Mouse (Mus musculus) gonadal fat pad, adult 2 months (tissue): ENCODE results near the gene Tmprss11d. TPM values are rescaled to one million over a fixed set of nuclear protein-coding genes. Genes with fewer than 3 reads are reported as not detected.
"Not testable (repeated sequence)": the region's sequence is repeated elsewhere in the genome, so short reads cannot be mapped to it uniquely, and the experiment has no call there.

Source experiments
- DNase-seq: peaks from one replicate; pipeline ENCODE4 v3.0.0-alpha.2; 2012; ENCODE audit warnings: low read depth
- polyA plus RNA-seq: library from polyadenylated mRNA; depleted of rRNA; stranded (reverse); fragments of >200 nt; gene quantifications from 2 replicates; pipeline ENCODE4 v1.2.3, GENCODE M21; 2012; rRNA removed

Tmprss11d gene
- not detected in 2 replicates for polyA plus RNA-seq

DNA sequence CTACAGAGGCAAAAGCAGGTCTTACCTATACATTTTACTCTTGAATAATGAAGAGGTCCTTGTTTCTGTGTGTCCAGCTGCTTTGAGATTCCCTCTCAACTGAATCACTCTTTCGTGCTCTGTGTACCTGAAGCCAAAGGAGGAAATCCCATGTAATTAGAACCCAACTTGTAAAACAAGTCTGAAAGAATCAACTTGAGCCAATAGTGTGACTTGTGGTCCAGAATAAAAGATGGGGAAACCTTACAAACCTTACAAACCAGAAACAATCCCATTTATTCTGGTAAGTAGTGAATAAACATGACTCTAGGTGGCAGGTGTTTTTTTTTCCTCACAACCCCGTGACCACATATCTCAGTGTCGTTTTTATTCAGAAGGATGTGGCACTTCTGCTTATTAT is at the start of gene Tmprss11d:
Tmprss11d (minus strand) TSS at position 101 of the 400 bp plus-strand sequence.
- no peak for DNase-seq

DNA sequence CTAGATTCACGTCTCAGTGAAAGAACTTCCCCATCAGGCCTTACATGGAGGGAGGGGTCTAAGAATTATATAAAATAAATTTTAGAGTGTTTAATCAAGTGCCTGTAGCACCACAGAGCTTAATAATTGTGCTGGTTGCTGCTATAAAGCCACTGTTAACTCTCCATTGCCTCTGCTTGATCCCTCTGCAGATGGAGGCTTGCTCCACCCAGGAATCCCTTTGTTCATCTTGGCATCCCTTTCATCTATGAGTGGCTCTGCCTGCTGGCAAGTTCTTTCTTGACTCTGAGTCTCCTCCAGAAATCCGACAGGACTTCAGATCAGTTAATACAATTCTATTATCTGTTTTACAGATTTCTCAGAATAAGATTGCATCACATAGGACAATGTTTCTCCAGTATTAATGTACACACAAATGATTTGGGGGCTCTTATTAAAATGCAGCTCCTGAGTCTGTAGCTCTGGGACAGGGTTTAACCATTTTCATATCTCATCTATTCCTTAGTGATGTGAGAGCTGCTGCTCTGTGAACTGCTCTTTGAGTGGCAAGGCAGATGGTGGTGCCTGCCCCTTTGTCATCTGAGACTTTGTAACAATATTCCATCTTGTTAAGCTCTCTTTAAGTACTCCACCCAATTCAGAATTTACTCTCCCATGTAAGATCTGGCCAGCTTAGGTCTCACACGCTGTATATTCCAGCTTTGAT is 48.3 kb upstream of the Tmprss11d start:
- DNase-seq: no peak

DNA sequence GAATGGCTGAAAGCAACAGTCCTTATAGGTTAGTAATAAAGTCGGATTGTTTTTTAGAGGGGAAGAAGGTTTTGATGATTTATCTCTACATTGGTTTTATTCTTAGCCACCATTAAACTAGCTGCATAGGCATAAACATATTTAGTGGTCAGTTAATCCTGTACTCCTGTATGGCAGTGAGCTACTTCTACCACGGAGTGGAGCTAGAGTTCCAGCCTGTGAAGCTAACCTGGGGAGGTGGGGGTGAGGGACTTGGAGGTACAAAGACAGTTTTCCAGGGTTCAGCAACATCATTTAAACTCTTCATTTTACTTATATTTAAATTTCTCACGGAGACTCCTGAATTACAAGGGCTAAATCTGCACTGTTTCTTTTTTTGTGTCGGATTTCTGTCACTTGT is 46.3 kb upstream of the Tmprss11d start:
- no peak for DNase-seq

DNA sequence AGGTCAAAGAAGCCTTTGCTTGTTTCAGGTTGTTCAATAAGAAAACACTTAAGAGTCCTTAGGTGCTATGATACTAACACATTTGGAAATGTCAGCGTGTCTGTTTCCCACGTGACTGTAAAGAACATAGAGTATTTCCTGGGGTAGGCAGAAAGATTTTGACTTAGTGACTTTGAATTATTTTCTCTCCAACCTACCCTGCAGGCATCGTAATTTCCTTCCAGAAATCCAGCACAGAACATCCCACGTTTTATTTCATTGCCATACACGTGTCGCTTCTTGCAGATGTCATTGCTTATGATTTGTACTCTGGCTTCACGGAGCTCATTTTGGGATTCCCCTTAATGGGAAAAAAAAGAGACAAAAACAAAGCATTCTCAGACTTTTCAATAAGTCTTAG is 41.1 kb upstream of the Tmprss11d start:
- peak; percentile 61 for DNase-seq

DNA sequence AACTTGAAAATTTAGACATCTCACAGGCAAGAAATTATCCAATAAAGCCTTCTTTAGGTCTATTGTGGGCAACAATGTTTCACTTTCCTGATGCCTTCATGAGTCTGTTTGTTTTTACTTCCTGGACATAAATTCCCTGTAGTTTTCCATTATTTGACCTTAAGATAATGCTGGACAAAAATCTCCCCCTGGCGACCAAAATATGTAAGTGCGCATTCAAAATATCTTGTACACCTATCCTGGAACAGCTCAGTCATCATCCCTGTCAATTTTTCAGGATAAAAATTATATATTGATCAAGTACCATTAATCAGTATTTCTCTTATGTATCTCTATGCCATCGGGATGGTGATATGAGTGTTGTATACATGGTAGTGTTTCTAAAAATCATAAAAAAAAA is 37.6 kb upstream of the Tmprss11d start:
- no peak for DNase-seq

DNA sequence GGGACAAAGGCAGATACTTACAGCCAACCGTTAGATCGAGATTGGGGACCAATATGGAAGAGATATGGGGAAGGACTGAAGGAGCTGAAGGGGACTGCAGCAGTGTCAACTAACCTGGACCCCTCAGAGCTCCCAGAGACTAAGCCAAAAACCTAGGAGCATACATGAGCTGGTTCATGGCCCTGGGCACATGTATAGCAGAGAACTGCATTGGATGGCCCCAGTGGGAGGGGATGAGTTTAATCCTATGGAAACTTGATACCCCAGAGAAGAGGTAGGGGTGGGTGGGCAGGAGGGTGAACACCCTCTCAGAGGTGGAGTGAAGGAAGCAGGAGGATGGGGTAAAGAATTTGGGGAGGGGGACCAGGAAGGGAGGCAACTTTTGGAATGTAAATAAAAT is 34.7 kb upstream of the Tmprss11d start:
- DNase-seq: no peak

DNA sequence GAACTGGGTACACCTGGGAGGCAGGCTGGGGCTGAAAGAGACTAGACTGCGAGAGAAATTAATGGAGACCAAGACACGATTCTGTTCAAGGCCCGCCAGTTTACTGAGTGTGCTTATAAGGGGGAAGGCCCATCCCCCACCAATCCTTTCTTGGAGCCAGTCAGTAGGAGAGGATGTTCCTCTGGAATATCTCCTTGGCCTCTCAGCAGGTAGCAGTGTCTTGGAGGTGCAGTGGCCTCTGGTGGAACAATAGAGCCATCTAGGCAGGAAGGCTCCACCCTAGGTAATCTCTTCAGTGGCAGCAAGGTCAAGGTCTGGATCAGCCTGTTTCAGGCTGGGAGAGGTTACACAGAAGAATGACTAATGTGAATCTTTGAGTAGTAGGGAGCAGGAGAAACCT is 34.0 kb upstream of the Tmprss11d start:
- DNase-seq: no peak

DNA sequence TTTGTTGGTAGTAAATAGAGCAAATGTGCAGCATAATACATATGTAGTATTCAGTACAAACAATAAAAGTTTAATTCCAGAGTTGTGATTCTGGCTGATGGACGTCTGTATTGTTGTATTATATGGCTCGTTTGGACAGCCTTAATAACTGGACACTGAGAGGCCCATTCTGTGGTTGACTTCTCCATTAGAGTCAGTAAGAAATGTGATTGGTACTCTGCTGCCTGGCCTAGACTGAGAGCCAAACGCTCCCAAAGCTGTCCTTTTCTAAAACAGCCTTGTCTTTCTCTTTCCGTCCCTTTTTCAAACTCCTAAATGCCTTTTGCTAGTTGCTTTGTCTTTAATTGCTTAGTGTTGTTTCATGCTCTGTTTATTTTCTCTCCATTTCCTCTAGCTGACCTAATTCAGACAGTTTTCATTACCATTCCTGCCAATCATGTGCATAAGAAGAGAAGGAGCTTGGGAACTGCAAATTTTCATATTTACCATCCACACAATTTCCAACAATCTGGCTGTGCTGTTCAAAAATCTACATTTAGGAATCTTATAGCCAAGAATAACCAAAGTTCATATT is 13.7 kb downstream of the Tmprss11d start:
- no peak for DNase-seq

DNA sequence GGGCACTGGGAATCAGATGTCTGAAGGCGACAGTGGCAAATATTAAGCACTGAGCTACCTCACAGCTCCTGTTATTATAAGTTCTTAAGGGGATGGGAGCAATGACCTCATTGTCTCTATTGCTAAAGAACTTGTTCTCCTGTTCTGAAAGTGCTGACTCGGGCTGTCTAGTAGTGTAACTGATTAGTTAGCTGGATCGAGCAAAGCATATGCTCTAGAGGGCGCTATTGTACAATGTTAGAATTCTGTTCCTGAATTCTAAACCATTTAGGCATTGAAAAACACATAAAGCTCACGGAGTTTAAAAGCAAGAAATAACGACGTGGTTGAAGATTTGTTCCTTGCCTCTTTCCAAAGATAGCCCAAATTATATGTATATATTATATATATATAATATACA is 20.3 kb downstream of the Tmprss11d start:
- peak; percentile 12 for DNase-seq

DNA sequence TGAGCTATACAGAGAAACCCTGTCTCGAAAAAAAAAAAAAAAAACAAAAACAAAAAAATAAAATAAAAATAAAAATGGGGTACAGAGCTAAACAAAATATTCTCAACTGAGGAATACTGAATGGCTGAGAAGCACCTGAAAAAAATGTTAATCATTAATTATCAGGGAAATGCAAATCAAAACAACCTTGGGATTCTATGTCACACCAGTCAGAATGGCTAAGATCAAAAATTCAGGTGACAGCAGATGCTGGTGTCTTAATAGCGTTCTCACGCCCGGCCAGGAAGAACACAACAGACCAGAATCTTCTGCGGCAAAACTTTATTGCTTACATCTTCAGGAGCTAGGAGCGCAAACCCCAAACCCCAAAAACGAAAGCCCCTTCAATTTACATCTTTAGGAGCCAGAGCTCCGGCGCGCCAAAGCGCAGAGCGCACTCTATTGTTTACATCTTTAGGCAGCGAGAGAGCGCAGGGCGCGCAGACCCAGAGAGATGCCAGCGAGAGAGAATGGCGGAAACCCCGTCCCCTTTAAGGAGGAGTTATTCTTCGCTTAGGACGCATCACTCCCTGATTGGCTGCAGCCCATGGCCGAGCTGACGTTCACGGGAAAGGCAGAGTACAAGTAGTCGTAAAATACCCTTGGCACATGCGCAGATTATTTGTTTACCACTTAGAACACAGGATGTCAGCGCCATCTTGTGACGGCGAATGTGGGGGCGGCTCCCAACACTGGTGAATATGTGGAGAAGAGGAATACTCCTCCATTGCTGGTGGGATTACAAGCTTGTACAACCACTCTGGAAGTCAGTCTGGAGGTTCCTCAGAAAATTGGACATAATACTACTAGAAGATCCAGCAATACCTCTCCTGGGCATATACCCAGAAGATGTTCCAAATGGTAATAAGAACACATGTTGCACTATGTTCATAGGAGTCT is 54.9 kb downstream of the Tmprss11d start:
- DNase-seq: not testable (repeated sequence)

DNA sequence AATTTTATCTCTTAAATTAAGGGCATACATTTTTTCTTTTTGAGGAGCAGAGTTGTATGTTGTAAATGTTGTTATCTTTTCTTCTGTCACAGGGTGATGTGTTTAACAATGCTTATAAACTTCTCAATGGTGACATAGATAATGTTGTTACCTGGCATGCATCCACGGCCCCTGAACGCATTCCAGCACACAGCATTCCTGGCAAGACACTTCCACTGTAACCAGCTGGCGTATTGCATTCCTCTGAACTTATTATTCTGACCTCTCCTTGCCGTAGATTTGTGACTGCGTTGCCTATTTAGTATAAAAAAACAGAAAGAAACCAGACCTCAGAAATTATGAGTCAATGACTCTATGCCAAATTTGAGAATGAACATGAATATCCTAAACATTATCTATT is 67.1 kb downstream of the Tmprss11d start:
- DNase-seq: no peak

DNA sequence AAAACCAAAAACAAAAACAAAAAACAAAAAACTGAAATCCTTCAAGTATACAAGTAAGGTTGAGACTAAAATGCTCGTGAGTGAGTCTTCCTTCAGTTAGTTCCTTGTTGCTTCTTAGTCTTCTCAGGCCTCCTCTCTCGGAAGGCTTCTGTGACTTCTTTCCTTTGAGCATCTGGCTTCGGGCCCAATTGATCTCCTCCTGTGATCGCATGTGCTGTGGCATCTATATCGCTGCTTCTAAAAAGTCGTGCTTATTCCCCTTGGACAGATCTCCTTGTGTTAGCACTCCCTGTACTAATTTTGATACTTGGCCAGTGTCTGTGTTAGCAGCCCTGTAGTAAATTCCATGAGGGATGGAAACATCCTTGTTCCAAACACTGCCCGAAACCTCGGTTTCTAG is 69.3 kb downstream of the Tmprss11d start:
- DNase-seq: no peak

DNA sequence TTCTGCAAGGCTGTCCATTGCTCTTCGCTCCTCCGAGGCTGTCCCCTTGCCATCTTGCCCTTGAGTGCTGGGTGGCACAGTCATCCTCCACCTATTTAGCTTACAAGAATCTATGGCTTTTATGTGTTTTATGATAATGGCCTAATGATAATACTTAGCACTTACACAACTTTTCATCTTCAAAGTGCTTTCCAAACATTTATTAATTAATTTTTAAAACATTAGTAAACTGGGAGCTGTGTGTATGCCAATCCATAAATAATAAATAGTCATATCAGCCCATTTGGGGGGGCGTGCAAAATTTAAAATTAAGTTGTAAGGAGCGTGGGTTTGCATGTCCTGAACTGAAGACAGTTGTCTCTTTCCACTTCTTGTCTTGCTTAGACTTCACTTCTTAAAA is 84.0 kb downstream of the Tmprss11d start, which contains the start of gene Tmprss11c:
Tmprss11c (minus strand) TSS at position 101 of the 400 bp plus-strand sequence.
- no peak for DNase-seq

Other genes starting within 250 kb of the Tmprss11d start
- 2.4 and 3.0 TPM in 2 replicates for gene Uba6, start 200.6 kb downstream of the Tmprss11d start, polyA plus RNA-seq
- gene Gnrhr, start 175.5 kb downstream of the Tmprss11d start, polyA plus RNA-seq: not detected in 2 replicates
- not detected in 2 replicates for gene Tmprss11c, start 84.1 kb downstream of the Tmprss11d start, polyA plus RNA-seq
- gene Tmprss11a, start 95.6 kb upstream of the Tmprss11d start, polyA plus RNA-seq: not detected in 2 replicates
- gene Tmprss11g, start 145.2 kb upstream of the Tmprss11d start, polyA plus RNA-seq: not detected in 2 replicates